Mouse (Mus musculus): Measurements from ENCODE around the gene Tspyl3.

Gene Tspyl3

GRCm38 (mm10) chr2:153175995-153176570 is 49.2 kb downstream of the Tspyl3 start:
- peak in 1 of 2 experiments; percentile 16 for DNase-seq (ENCODE audit: low spot score in 2 of 2)
